Comparison of ENCODE assay signal across 11 mouse cellular contexts in the genomic region with DNA sequence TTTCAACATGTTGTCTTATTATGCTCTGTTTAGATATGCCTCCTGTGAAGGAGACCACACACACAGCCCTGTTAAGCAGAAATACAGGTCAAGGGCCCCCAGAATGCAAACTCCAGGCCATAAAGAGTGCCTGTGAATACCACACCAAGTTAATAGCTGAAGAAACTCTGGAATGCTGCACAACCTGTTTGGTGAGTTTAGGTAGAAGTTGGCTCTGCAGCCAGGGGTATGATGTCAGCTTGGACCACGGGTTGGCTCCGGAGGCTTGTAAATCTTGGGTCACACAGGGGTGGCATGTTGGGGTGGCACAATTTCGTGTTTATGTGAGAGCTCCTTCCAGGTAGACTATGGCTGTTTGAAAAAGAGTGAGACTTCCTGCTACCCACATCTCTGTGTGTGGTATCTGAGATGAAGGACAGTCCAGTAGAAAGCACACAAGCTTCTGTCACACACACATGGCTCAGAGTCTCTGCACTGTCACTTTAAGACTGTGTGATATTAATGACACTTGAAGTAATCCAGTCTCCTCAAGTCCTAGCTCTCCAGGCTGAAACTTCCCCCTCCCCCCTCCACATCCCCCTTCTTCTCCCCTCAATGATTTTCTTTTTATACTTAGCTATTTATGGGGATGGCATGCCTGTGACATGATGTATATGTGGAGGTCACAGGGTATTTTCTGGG.
DNase-seq lines count a peak whose midpoint lies in the region; ATAC-seq lines count a peak whose summit lies in the region.
"Had no signal": no experiment of that assay in that cellular context is flagged by ENCODE, and none has a peak within 500 bp of the region (broad histone marks: within the 10 kb centered on the region; RNA-seq: fewer than 3 reads in every experiment).

No protein-coding gene starts in this region.

- H3K9me3 ChIP-seq in embryonic facial prominence, embryonic 10.5 days, result no peaks in the 10 kb centered on the region
- H3K9me3 ChIP-seq in intestine, embryonic 15.5 days, result no peaks in the 10 kb centered on the region
- H3K9me3 ChIP-seq in stomach, embryonic 14.5 days (ENCODE audit: control insufficient read depth, low read depth, low read length), result no peaks in the 10 kb centered on the region
- H3K9me3 ChIP-seq: heart, embryonic 12.5 days; midbrain, embryonic 15.5 days had no signal

- ATAC-seq in intestine, embryonic 15.5 days, result peak; percentile 97
- peak; percentile 90 for ATAC-seq in stomach, embryonic 14.5 days (ENCODE audit: insufficient number of reproducible peaks, insufficient read depth, low FRiP score, low read depth)
- no peak for ATAC-seq in megakaryocyte progenitor cell, adult 5-6 weeks (replicated peaks; ENCODE audit: poor library complexity)
- ATAC-seq: inflammation-experienced regulatory T-cells, adult 6 months; midbrain, embryonic 15.5 days had no signal

- H3K4me2 ChIP-seq in intestine, embryonic 15.5 days (replicated peaks), result 0 out of 2 replicates have a peak overlapping the region, but pooled peaks have one; percentile 9
- H3K4me2 ChIP-seq in stomach, embryonic 14.5 days (replicated peaks; ENCODE audit: low read depth, low read length), result 0 out of 2 replicates have a peak overlapping the region, but pooled peaks have one; percentile 6
- H3K4me2 ChIP-seq: heart, embryonic 12.5 days; liver, embryonic 11.5 days; midbrain, embryonic 15.5 days had no signal

- no peak overlapping the region for H3K9ac ChIP-seq in intestine, embryonic 15.5 days
- H3K9ac ChIP-seq in stomach, embryonic 14.5 days (replicated peaks; ENCODE audit: low read depth, low read length), result no peak overlapping the region
- H3K9ac ChIP-seq: heart, embryonic 12.5 days; midbrain, embryonic 15.5 days had no signal

- DNase-seq in embryonic facial prominence, embryonic 10.5 days (ENCODE audit: low spot score), result peak; percentile 50
- peak; percentile 54 to 70 for DNase-seq in kidney, postnatal 4 days
- no peak for DNase-seq in cerebellum, adult 11-12 months
- DNase-seq in adrenal gland, adult (ENCODE audit: inconsistent age in 2 of 2, low spot score in 1 of 2), result no peak

- H3K27ac ChIP-seq in embryonic facial prominence, embryonic 10.5 days (replicated peaks), result 0 out of 2 replicates have a peak overlapping the region, but pooled peaks have one; percentile 24
- H3K27ac ChIP-seq in intestine, embryonic 15.5 days, result peak overlapping the region; percentile 74
- H3K27ac ChIP-seq in stomach, embryonic 14.5 days (ENCODE audit: low read length), result peak overlapping the region; percentile 52
- H3K27ac ChIP-seq: midbrain, embryonic 15.5 days had no signal

- no peak overlapping the region for H3K4me3 ChIP-seq in embryonic facial prominence, embryonic 10.5 days
- no peak overlapping the region for H3K4me3 ChIP-seq in intestine, embryonic 15.5 days (replicated peaks)
- no peak overlapping the region for H3K4me3 ChIP-seq in stomach, embryonic 14.5 days (ENCODE audit: low read depth, low read length)
- H3K4me3 ChIP-seq: heart, embryonic 12.5 days; midbrain, embryonic 15.5 days had no signal

- WGBS in embryonic facial prominence, embryonic 10.5 days, result 48% methylated on average over 3 of the region's 3 CpGs
- WGBS in intestine, embryonic 15.5 days, result 12% methylated on average over 3 of the region's 3 CpGs
- WGBS in stomach, embryonic 14.5 days, result 17% methylated on average over 3 of the region's 3 CpGs

- peaks cover 16% of the 10 kb centered on the region for H3K4me1 ChIP-seq in embryonic facial prominence, embryonic 10.5 days
- H3K4me1 ChIP-seq in intestine, embryonic 15.5 days (replicated peaks), result peaks cover 2% of the 10 kb centered on the region
- peaks cover 8% of the 10 kb centered on the region; the same call in 1 of the 2 replicates for H3K4me1 ChIP-seq in stomach, embryonic 14.5 days (ENCODE audit: control insufficient read depth, insufficient read depth, low read length)
- H3K4me1 ChIP-seq: midbrain, embryonic 15.5 days had no signal

- H3K27me3 ChIP-seq in embryonic facial prominence, embryonic 10.5 days (replicated peaks; ENCODE audit: low read depth, poor library complexity, severe bottlenecking), result no peaks in the 10 kb centered on the region
- no peaks in the 10 kb centered on the region for H3K27me3 ChIP-seq in intestine, embryonic 15.5 days (replicated peaks)
- H3K27me3 ChIP-seq in stomach, embryonic 14.5 days (ENCODE audit: control insufficient read depth, insufficient read depth, low read length), result no peaks in the 10 kb centered on the region
- H3K27me3 ChIP-seq: heart, embryonic 12.5 days; midbrain, embryonic 15.5 days had no signal

- H3K36me3 ChIP-seq in embryonic facial prominence, embryonic 10.5 days (replicated peaks), result no peaks in the 10 kb centered on the region
- no peaks in the 10 kb centered on the region for H3K36me3 ChIP-seq in intestine, embryonic 15.5 days
- no peaks in the 10 kb centered on the region for H3K36me3 ChIP-seq in stomach, embryonic 14.5 days (ENCODE audit: control insufficient read depth, insufficient read depth, low read length)
- H3K36me3 ChIP-seq: heart, embryonic 12.5 days; midbrain, embryonic 15.5 days had no signal

Comparison
In these comparisons a context has a peak if more than half of its experiments do, and no peak if none do; other contexts are left out.
1. DNase-seq: peak in embryonic facial prominence, embryonic 10.5 days (single experiment) and kidney, postnatal 4 days (2 of 2); none in cerebellum, adult 11-12 months (single experiment) and adrenal gland, adult (0 of 2).
2. H3K27ac ChIP-seq: peak in every context shown above with its lines; median percentile 74 in intestine, embryonic 15.5 days; 52 in stomach, embryonic 14.5 days; 24 in embryonic facial prominence, embryonic 10.5 days.